Mouse (Mus musculus) olfactory bulb, adult 2 months (tissue): ENCODE measurements around the gene Tmem220. TPM values are rescaled to one million over a fixed set of nuclear protein-coding genes. Genes with fewer than 3 reads are reported as not detected.

Experiments used
- H3K27ac ChIP-seq: fragments of 200-500 bp; 2 replicates; pipeline ENCODE4 v1.5.1; 2012; ENCODE audit warnings: low read depth, low read length; ENCODE audit not compliant: insufficient read depth
- H3K4me1 ChIP-seq: fragments of 200-500 bp; 2 replicates; pipeline ENCODE4 v1.6.1; 2012; ENCODE audit warnings: low read length; ENCODE audit not compliant: control insufficient read depth, insufficient read depth
- H3K4me3 ChIP-seq: fragments of 200-500 bp; 2 replicates; pipeline ENCODE4 v1.5.1; 2012; ENCODE audit warnings: mild to moderate bottlenecking, low read depth, low read length, moderate library complexity; ENCODE audit not compliant: insufficient read depth
- CTCF ChIP-seq: fragments of 200-500 bp; IDR thresholded peaks from 2 replicates; pipeline ENCODE4 v1.5.1; 2012; ENCODE audit warnings: low read depth, mild to moderate bottlenecking, low read length, moderate library complexity; ENCODE audit not compliant: insufficient read depth
- POLR2A ChIP-seq: fragments of 200-500 bp; IDR thresholded peaks from 2 replicates; pipeline ENCODE4 v1.6.1; 2012; ENCODE audit warnings: mild to moderate bottlenecking, low read depth, low read length, moderate library complexity; ENCODE audit not compliant: insufficient read depth
- WGBS: fragments of 180-500 bp; shearing (Covaris S2); methylation state at CpG from one replicate; pipeline ENCODE4 v1.1.7; 2018; 5-methylcytosine and 5-hydroxymethylcytosine counted together
- polyA plus RNA-seq: library from polyadenylated mRNA; stranded (reverse); fragments of >200 nt; gene quantifications from 2 replicates; pipeline ENCODE4 v1.2.4, GENCODE M21; 2012; ENCODE audit warnings: low replicate concordance; ENCODE audit not compliant: missing spikeins, insufficient read depth, insufficient read length

Tmem220 gene
- polyA plus RNA-seq, 1 experiment, result not detected

DNA sequence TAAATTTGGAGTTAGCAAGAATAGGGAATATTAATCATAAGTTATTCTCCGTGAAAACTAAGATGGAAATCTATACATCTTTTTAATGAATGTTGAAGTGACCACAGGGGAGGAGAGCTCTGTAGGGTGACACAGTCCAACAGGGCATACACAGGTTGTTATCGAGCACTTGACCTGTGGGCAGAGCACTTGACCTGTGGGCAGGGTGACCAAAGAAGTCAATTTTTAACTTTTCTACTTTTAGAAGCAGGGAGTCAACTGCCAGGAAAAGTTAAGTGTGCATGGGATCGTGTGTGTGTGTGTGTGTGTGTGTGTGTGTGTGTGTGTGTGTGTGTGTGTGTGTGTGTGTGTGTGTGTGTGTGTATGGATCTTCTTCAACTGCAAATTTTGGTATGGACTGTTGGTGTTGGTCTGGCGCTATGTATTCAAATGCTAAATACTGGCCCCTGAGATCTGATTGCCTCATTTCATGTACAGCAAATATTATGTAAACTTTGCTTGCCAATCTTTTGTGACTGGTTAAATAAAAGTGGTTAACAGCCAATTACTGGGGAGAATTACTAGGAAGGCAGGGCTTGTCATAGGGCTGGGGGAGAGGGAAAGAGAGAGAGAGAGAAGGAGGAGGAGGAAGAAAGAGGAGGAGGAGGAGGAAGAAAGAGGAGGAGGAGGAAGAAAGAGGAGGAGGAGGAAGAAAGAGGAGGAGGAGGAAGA, 10.0 kb downstream of the Tmem220 start:
- H3K27ac ChIP-seq, result no peak overlapping the region
- no peak for TF ChIP-seq CTCF
- TF ChIP-seq POLR2A, result no peak
- no peak overlapping the region for H3K4me3 ChIP-seq
- H3K4me1 ChIP-seq, result no peaks in the 10 kb centered on the region
- 79% methylated on average over 4 of the region's 4 CpGs for WGBS

DNA sequence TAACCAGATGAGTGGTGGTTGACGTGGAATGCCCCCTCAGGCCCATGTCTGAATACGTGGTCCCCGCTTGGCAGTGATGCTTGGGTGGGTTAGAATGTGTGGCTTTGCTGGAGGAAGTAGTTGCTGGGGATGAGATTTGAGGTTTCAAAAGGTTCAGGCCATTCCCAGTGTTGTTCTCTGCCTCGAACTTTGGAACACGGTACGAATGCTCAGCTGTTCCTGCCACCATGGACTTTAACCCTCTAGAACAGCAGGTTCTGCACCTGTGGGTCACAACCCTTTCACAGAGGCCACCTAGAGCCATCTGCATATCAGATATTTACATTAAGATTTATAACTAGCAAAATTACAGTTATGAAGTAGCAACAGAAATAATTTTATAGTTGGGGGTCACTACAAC, 11.3 kb downstream of the Tmem220 start:
- WGBS, result 95% methylated on average over 6 of the region's 6 CpGs
- H3K4me1 ChIP-seq, result no peaks in the 10 kb centered on the region
- no peak overlapping the region for H3K27ac ChIP-seq
- H3K4me3 ChIP-seq, result no peak overlapping the region
- TF ChIP-seq POLR2A, result no peak
- no peak for TF ChIP-seq CTCF

DNA sequence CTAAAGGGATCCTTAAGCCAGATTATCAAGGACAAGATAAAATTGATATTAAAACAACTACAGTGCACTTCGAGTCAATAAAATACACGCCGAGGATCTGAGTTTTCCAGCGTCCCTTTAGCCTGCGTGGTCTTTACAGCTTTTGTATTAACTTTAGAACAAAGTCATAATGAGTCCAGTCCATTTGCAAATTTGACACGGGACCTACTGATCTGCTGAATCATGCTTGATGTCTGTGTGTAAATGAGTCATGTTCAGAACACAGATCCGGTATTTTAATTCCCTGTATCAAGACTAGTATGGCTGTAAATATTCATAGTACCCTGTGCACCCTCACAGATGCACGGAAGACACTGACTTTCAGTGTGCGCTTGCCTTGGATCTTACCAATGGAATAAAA, 11.9 kb downstream of the Tmem220 start:
- Histone ChIP-seq H3K4me1 (no peaks in the 10 kb centered on the region), H3K4me3 (no peak overlapping the region), H3K27ac (no peak overlapping the region)
- 93% methylated on average over 9 of the region's 9 CpGs for whole genome bisulfite sequencing
- TF ChIP-seq CTCF, result no peak
- no peak for TF ChIP-seq POLR2A

DNA sequence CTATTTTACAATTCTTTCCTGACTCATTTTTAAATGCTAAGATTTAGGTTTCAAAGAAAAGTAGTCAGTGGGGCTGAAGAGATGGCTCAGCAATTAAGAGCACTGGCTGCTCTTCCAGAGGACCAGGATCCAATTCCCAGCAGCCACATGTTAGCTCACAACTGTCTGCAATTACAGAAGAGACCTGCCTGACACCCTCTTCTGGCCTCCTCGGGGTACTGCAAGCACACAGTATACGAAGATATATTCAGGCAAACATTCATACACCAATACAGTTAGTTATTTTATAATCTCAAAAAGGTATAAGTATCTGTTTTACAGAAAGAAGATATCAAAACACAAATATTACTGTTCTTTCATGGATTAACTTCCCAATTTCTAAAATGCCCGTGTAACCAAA, 14.8 kb downstream of the Tmem220 start:
- Histone ChIP-seq H3K27ac (no peak overlapping the region), H3K4me3 (no peak overlapping the region), H3K4me1 (no peaks in the 10 kb centered on the region)
- WGBS, result 94% methylated on average over 3 of the region's 3 CpGs
- TF ChIP-seq POLR2A (no peak), CTCF (no peak)

DNA sequence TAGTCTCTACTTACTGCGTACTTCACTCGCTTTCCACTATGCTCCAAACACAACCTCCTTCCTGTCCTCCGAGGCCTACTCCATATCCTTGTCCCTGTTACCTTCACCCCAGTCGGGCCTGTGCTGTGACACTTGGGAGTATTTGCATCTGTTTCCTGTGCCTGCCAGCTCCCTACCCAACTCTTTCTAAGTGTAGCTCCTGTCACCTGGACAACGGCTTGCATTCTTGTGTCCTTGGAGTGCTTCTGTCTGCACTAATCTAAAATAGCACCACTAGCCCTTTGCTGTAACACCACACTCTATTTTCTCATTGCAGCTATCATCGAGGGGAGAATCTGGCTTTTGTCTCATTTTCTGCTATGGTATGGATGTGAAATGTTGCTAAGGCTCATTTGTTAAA, 15.5 kb downstream of the Tmem220 start:
- no peak overlapping the region for H3K4me3 ChIP-seq
- TF ChIP-seq POLR2A (no peak), CTCF (no peak)
- WGBS, result 98% methylated on average over 6 of the region's 6 CpGs
- H3K4me1 ChIP-seq, result no peaks in the 10 kb centered on the region
- H3K27ac ChIP-seq, result no peak overlapping the region

DNA sequence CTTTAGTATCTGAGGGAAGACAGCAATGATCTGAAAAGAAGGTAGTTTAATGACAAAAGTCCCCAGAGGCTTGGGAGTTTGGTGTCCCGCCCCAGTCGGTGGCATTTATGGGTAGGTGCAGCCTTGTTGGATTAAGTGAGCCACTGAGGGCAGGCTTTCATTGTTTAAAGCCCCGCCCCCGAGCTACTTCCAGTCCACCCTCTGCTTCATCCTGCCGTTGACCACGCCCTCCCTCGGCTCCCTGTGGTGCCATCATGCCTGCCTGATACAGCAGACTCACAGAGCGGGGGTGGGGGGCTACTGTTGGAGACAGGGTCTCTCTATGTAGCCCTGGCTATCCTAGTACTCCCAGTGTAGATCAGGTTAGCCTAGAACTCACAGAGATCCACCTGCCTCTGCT, 18.1 kb downstream of the Tmem220 start:
- TF ChIP-seq CTCF (no peak), POLR2A (no peak)
- no peaks in the 10 kb centered on the region for H3K4me1 ChIP-seq
- 66% methylated on average over 8 of the region's 8 CpGs for WGBS
- H3K27ac ChIP-seq, result no peak overlapping the region
- no peak overlapping the region for H3K4me3 ChIP-seq

DNA sequence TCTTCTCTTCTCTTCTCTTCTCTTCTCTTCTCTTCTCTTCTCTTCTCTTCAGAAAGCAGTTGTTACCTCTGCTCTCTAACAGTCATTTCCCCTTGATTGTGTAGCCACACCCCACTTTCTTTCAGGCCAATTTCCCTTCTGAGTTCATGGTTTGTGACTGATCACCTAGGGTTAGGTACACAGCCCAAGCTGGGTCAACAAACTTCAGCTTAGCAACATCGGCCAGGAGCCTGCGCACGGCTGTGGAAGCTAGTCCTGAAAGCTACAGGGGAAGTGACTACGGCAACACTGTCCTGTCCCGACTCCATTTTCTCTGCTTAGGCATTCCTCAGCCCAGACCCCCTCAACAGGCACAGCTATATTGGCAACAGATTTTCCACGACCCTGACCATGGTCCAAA, 20.0 kb downstream of the Tmem220 start:
- H3K4me1 ChIP-seq, result no peaks in the 10 kb centered on the region
- H3K4me3 ChIP-seq, result no peak overlapping the region
- no peak overlapping the region for H3K27ac ChIP-seq
- TF ChIP-seq CTCF (no peak), POLR2A (no peak)
- WGBS, result 86% methylated on average over 6 of the region's 6 CpGs

DNA sequence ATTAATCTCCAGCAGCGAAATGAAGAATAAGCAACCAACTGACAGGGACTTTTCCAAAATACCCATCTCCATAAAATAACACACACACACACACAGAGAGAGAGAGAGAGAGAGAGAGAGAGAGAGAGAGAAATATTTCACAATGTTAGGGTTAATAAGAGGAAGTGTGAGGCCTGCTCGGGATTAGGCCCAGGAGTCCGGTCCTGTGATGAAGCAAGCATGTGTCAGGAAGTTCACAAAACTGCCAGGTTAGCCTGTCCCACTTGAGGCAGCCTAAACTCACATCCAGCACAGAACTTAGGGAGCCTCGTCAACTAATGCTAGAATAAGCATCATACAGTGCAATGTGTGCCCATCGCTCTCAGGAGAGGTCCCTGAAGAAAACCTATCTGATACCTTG, 22.2 kb downstream of the Tmem220 start:
- Histone ChIP-seq H3K4me3 (no peak overlapping the region), H3K4me1 (no peaks in the 10 kb centered on the region), H3K27ac (no peak overlapping the region)
- TF ChIP-seq POLR2A (no peak), CTCF (no peak)
- 91% methylated on average over 5 of the region's 5 CpGs for WGBS

DNA sequence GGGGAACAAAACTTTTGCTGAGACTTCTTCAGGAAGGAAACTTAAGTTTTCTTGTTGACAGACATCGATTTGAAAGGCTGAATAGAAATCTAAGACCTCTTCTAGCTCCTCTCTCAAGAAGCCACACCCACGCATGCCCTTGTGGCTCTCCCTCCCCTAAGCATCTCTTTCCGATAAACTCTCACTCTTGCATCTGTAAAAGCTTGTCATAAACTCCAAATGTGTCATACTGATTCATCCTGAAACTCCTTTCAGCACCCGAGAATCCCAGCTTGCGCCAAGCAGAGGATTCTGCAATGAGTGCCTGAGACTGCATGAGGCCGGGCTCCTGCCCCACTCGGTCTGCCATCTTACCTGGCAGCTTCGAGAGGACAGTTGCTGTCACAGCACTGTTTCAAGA, 23.5 kb downstream of the Tmem220 start:
- Histone ChIP-seq H3K4me1 (no peaks in the 10 kb centered on the region), H3K27ac (no peak overlapping the region), H3K4me3 (no peak overlapping the region)
- WGBS, result 91% methylated on average over 8 of the region's 8 CpGs
- TF ChIP-seq CTCF (no peak), POLR2A (no peak)

DNA sequence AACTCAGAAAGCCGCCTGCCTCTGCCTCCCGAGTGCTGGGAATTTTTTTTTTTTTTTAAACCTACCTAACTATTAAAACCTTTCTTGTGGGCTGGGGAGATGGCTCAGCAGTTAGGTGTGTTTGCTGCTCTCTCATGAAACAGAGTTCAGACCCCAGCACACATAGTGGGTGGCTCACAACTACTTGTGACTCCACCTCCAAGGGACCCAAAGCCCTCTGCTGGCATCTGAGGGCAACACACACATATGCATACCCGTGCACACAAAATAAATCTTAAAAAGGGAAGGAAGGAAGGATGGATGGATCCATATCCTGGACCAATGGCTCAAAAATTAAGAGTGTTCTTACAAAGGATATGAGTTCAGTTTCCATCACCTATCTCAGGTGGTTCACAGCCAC, 24.3 kb downstream of the Tmem220 start:
- H3K4me3 ChIP-seq, result no peak overlapping the region
- WGBS, result 90% methylated on average over 3 of the region's 3 CpGs
- no peaks in the 10 kb centered on the region for H3K4me1 ChIP-seq
- TF ChIP-seq CTCF (no peak), POLR2A (no peak)
- no peak overlapping the region for H3K27ac ChIP-seq
